Mouse (Mus musculus) C2C12 (cell line): ENCODE results near the gene Pisd.

Experiments used
- CEBPB ChIP-seq: IDR thresholded peaks from one replicate; pipeline ENCODE4 v1.6.1; 2011; ENCODE audit warnings: low read depth, mild to moderate bottlenecking, control low read depth, moderate library complexity
- CTCF ChIP-seq: IDR thresholded peaks from one replicate; pipeline ENCODE4 v1.5.1; 2011; ENCODE audit not compliant: control insufficient read depth, insufficient read depth, insufficient read length
- MAX ChIP-seq: IDR thresholded peaks from one replicate; pipeline ENCODE4 v1.6.1; 2011; ENCODE audit warnings: mild to moderate bottlenecking, control low read depth
- MYOD1 ChIP-seq: IDR thresholded peaks from one replicate; pipeline ENCODE4 v1.6.1; 2011; ENCODE audit warnings: low read depth; ENCODE audit not compliant: control insufficient read depth, insufficient read length
- MYOG ChIP-seq: IDR thresholded peaks from one replicate; pipeline ENCODE4 v1.6.1; 2011; ENCODE audit not compliant: control insufficient read depth, insufficient read length; ENCODE audit errors: extremely low read depth
- USF1 ChIP-seq: IDR thresholded peaks from one replicate; pipeline ENCODE4 v1.6.1; 2011; ENCODE audit warnings: low read depth, mild to moderate bottlenecking, control low read depth, moderate library complexity

DNA sequence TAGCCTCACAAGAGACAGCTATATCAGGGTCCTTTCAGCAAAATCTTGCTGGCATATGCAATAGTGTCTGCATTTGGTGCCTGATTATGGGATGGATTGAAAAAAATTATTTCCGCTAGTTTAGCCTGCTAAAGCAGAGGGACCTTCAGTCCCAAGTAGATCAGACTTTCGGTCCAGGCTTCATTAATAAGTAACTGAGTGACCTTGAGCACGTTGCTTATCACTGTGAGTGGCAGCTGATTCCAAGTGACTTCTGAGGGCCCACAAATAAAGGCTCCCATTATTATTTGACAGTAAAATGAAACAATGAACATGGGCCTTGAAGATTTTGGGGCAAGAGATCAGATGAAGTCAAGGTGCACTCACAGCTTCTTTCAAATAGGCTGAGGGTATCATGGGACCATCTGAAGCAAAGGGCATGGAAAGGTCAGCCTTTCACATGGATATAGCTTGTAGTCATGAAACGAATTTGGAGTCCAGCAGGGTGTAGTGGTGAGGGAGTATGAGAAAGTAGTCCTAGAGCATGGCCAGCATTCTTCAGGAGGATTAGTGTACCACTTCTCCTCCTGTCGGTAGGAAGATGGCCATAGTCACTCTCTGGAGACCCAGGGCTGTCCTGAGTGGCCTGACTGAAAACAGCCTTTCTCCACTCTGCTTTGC lies 88.1 kb downstream of the Pisd start:
- no peak for TF ChIP-seq CTCF
- no peak for TF ChIP-seq MYOG
- no peak for TF ChIP-seq USF1
- TF ChIP-seq CEBPB = no peak
- no peak for TF ChIP-seq MYOD1
- TF ChIP-seq MAX = no peak
